Mouse (Mus musculus) E14TG2a.4 (cell line): Measurements from ENCODE around the gene Kndc1.

ENCODE experiments used
- CTCF ChIP-seq: conservative IDR thresholded peaks from 2 replicates; pipeline ENCODE4 v1.5.1; 2014; ENCODE audit warnings: low read length
- POU5F1 ChIP-seq: IDR thresholded peaks from 2 replicates; pipeline ENCODE4 v1.6.1; 2014; ENCODE audit warnings: low read length, borderline replicate concordance

- no peak for TF ChIP-seq CTCF
- TF ChIP-seq POU5F1: no peak
These were observed 21.3 kb downstream of the Kndc1 start for GRCm38 (mm10) chr7:139915646-139916257.
